Mouse (Mus musculus) neural tube, embryonic 13.5 days (tissue): ENCODE measurements around the gene Dbt. TPM values are rescaled to one million over a fixed set of nuclear protein-coding genes. Genes with fewer than 3 reads are reported as not detected.

Experiments used
- polyA plus RNA-seq: library from polyadenylated mRNA; unstranded; fragments of >200 nt; fragmentation: Nextera tagmentation; extraction: Ambion mirVana; gene quantifications from 2 replicates; pipeline ENCODE4 v1.2.1, GENCODE M21; 2015

The Dbt gene
- polyA plus RNA-seq, 1 experiment from 2014 or later: 13.9 TPM

Other genes starting within 250 kb of the Dbt start
- 6.4 and 7.4 TPM in 2 replicates for gene Cdc14a, start 89.0 kb upstream of the Dbt start, polyA plus RNA-seq
- gene Rtca, start 4.9 kb upstream of the Dbt start, polyA plus RNA-seq: 118 and 122 TPM in 2 replicates
- gene Lrrc39, start 49.9 kb downstream of the Dbt start, polyA plus RNA-seq: 0.17 and 0.39 TPM in 2 replicates
- 18.4 and 18.9 TPM in 2 replicates for gene Sass6, start 81.9 kb downstream of the Dbt start, polyA plus RNA-seq
- gene Trmt13, start 101.5 kb downstream of the Dbt start, polyA plus RNA-seq: 26.9 and 28.6 TPM in 2 replicates
- 55.5 and 63.3 TPM in 2 replicates for gene Mfsd14a, start 149.6 kb downstream of the Dbt start, polyA plus RNA-seq
- not detected in 2 replicates for gene Gm43191, start 168.2 kb downstream of the Dbt start, polyA plus RNA-seq
- gene Slc35a3, start 199.8 kb downstream of the Dbt start, polyA plus RNA-seq: 7.9 and 8.7 TPM in 2 replicates